Mouse (Mus musculus): ENCODE measurements around the gene Zfp386. TPM values are rescaled to one million over a fixed set of nuclear protein-coding genes. Genes with fewer than 3 reads are reported as not detected.

Gene Zfp386
- total and polyA plus RNA-seq, 2 experiments from 2014 or later, result 33.5 to 37.9 TPM

GRCm38 (mm10) chr12:116097166-116097565, 49.6 kb downstream of the Zfp386 start:
- no peak for TF ChIP-seq CTCF (IDR thresholded peaks at IDR 0.05)
- Histone ChIP-seq H3K4me2 (ENCODE audit: low read depth, low read length, poor library complexity, severe bottlenecking) (no peak overlapping the region), H3K36me3 (ENCODE audit: insufficient read depth, low read length) (no peaks in the 10 kb centered on the region), H3K27me3 (ENCODE audit: insufficient read depth, low read length) (no peaks in the 10 kb centered on the region), H3K9me3 (ENCODE audit: low read length) (no peaks in the 10 kb centered on the region), H3K9ac (replicated peaks; ENCODE audit: low read length, poor library complexity, severe bottlenecking) (no peak overlapping the region), H3K4me1 (ENCODE audit: insufficient read depth, low read length) (no peaks in the 10 kb centered on the region), H3K27ac (ENCODE audit: low read depth, low read length) (no peak overlapping the region), H3K4me3 (ENCODE audit: low read depth, low read length) (no peak overlapping the region)
- ATAC-seq (ENCODE audit: low FRiP score) (no peak), DNase-seq (ENCODE audit: low spot score) (no peak)
- 85% methylated on average over 8 of the region's 8 CpGs for WGBS

GRCm38 (mm10) chr12:116101945-116102344, 54.4 kb downstream of the Zfp386 start:
- H3K27me3 ChIP-seq (ENCODE audit: insufficient read depth, low read length), result no peaks in the 10 kb centered on the region
- H3K4me1 ChIP-seq (ENCODE audit: insufficient read depth, low read length), result no peaks in the 10 kb centered on the region
- DNase-seq (ENCODE audit: low spot score) (no peak), ATAC-seq (ENCODE audit: low FRiP score) (no peak)
- H3K9me3 ChIP-seq (ENCODE audit: low read length), result no peaks in the 10 kb centered on the region
- H3K4me2 ChIP-seq (ENCODE audit: low read depth, low read length, poor library complexity, severe bottlenecking), result no peak overlapping the region
- no peaks in the 10 kb centered on the region for H3K36me3 ChIP-seq (ENCODE audit: insufficient read depth, low read length)
- 91% methylated on average over 2 of the region's 2 CpGs for WGBS
- H3K4me3 ChIP-seq (ENCODE audit: low read depth, low read length), result no peak overlapping the region
- no peak for TF ChIP-seq CTCF (IDR thresholded peaks at IDR 0.05)
- H3K9ac ChIP-seq (replicated peaks; ENCODE audit: low read length, poor library complexity, severe bottlenecking), result no peak overlapping the region
- no peak overlapping the region for H3K27ac ChIP-seq (ENCODE audit: low read depth, low read length)

GRCm38 (mm10) chr12:116109451-116110353, 62.2 kb downstream of the Zfp386 start:
- 81% methylated on average over 9 of the region's 9 CpGs for WGBS
- no peak for DNase-seq (ENCODE audit: low spot score)
- Histone ChIP-seq H3K36me3 (ENCODE audit: insufficient read depth, low read length) (no peaks in the 10 kb centered on the region), H3K27me3 (ENCODE audit: insufficient read depth, low read length) (no peaks in the 10 kb centered on the region), H3K4me3 (ENCODE audit: low read depth, low read length) (no peak overlapping the region), H3K4me1 (ENCODE audit: insufficient read depth, low read length) (no peaks in the 10 kb centered on the region), H3K27ac (ENCODE audit: low read depth, low read length) (no peak overlapping the region), H3K9me3 (ENCODE audit: low read length) (peaks cover 7% of the 10 kb centered on the region), H3K4me2 (ENCODE audit: low read depth, low read length, poor library complexity, severe bottlenecking) (no peak overlapping the region), H3K9ac (replicated peaks; ENCODE audit: low read length, poor library complexity, severe bottlenecking) (no peak overlapping the region)
- ATAC-seq (ENCODE audit: low FRiP score), result no peak
- TF ChIP-seq CTCF (IDR thresholded peaks at IDR 0.05), result no peak

GRCm38 (mm10) chr12:116111007-116111694, 63.6 kb downstream of the Zfp386 start:
- no peaks in the 10 kb centered on the region for H3K4me1 ChIP-seq (ENCODE audit: insufficient read depth, low read length)
- no peak overlapping the region for H3K9ac ChIP-seq (replicated peaks; ENCODE audit: low read length, poor library complexity, severe bottlenecking)
- no peak overlapping the region for H3K27ac ChIP-seq (ENCODE audit: low read depth, low read length)
- 88% methylated on average over 7 of the region's 7 CpGs for WGBS
- H3K4me3 ChIP-seq (ENCODE audit: low read depth, low read length), result no peak overlapping the region
- H3K27me3 ChIP-seq (ENCODE audit: insufficient read depth, low read length), result no peaks in the 10 kb centered on the region
- no peaks in the 10 kb centered on the region for H3K36me3 ChIP-seq (ENCODE audit: insufficient read depth, low read length)
- H3K9me3 ChIP-seq (ENCODE audit: low read length), result peaks cover 7% of the 10 kb centered on the region
- ATAC-seq (ENCODE audit: low FRiP score), result no peak
- TF ChIP-seq CTCF (IDR thresholded peaks at IDR 0.05), result no peak
- no peak for DNase-seq (ENCODE audit: low spot score)
- H3K4me2 ChIP-seq (ENCODE audit: low read depth, low read length, poor library complexity, severe bottlenecking), result no peak overlapping the region

Other genes with a start within 250 kb of the Zfp386 start
- 2.5 and 3.9 TPM in 2 replicates for gene Vipr2, start 30.0 kb downstream of the Zfp386 start, total RNA-seq (2014; rRNA removed)
- gene Vipr2, start 30.0 kb downstream of the Zfp386 start, polyA plus RNA-seq (2015; fragmentation: Nextera tagmentation; extraction: Ambion mirVana), result 0.95 and 1.2 TPM in 2 replicates
- gene Wdr60, start 215.3 kb downstream of the Zfp386 start, total RNA-seq (2014; rRNA removed), result 11.1 and 12.8 TPM in 2 replicates
- gene Wdr60, start 215.3 kb downstream of the Zfp386 start, polyA plus RNA-seq (2015; fragmentation: Nextera tagmentation; extraction: Ambion mirVana), result 15.0 and 17.5 TPM in 2 replicates
- gene Gm11027, start 227.7 kb downstream of the Zfp386 start, total RNA-seq (2014; rRNA removed), result not detected in 2 replicates
- not detected in 2 replicates for gene Gm11027, start 227.7 kb downstream of the Zfp386 start, polyA plus RNA-seq (2015; fragmentation: Nextera tagmentation; extraction: Ambion mirVana)
- gene Esyt2, start 233.5 kb downstream of the Zfp386 start, total RNA-seq (2014; rRNA removed), result 35.1 and 47.0 TPM in 2 replicates
- 7.4 and 8.6 TPM in 2 replicates for gene Esyt2, start 233.5 kb downstream of the Zfp386 start, polyA plus RNA-seq (2015; fragmentation: Nextera tagmentation; extraction: Ambion mirVana)

Measured in midbrain, postnatal 0 days (tissue).